Mouse (Mus musculus): Measurements from ENCODE around the gene Gm10229. TPM values are rescaled to one million over a fixed set of nuclear protein-coding genes. Genes with fewer than 3 reads are reported as not detected.
"Not testable (repeated sequence)": the region's sequence is repeated elsewhere in the genome, so short reads cannot be mapped to it uniquely, and the experiment has no call there.

Gene Gm10229
- not detected in 2 replicates for polyA plus RNA-seq (2015; fragmentation: Nextera tagmentation; extraction: Ambion mirVana)

GRCm38 (mm10) chr16:89014984-89015383 is at the start of gene Gm10229:
Gene Gm10229, plus strand, starts transcription at chr16:89015284.
- H3K36me3 ChIP-seq (replicated peaks); H3K4me2 ChIP-seq; H3K4me1 ChIP-seq (replicated peaks); H3K4me3 ChIP-seq (replicated peaks); ATAC-seq (ENCODE audit: insufficient read depth); H3K9ac ChIP-seq; H3K9me3 ChIP-seq (replicated peaks); H3K27me3 ChIP-seq; H3K27ac ChIP-seq (replicated peaks): not testable (repeated sequence)
- WGBS (ENCODE audit: insufficient replicate concordance) = 62% methylated on average over 3 of the region's 3 CpGs

GRCm38 (mm10) chr16:89010659-89011058 is 4.4 kb upstream of the Gm10229 start, which contains the start of gene Krtap22-2:
Gene Krtap22-2, minus strand, starts transcription at chr16:89010759.
- Histone ChIP-seq H3K4me1 (replicated peaks) (no peaks in the 10 kb centered on the region), H3K27me3 (no peaks in the 10 kb centered on the region), H3K36me3 (replicated peaks) (no peaks in the 10 kb centered on the region), H3K4me2 (no peak within 1 kb of the TSS), H3K4me3 (replicated peaks) (no peak within 1 kb of the TSS), H3K9me3 (replicated peaks) (0 out of 2 replicates have a peak, but pooled peaks cover 4% of the 10 kb centered on the region), H3K9ac (no peak within 1 kb of the TSS), H3K27ac (replicated peaks) (no peak within 1 kb of the TSS)
- no peak for ATAC-seq (ENCODE audit: insufficient read depth)
- 54% methylated on average over 5 of the region's 5 CpGs for WGBS (ENCODE audit: insufficient replicate concordance)

GRCm38 (mm10) chr16:89013973-89014372 is 1.1 kb upstream of the Gm10229 start:
- Histone ChIP-seq H3K36me3 (replicated peaks) (no peaks in the 10 kb centered on the region), H3K9ac (no peak overlapping the region), H3K27me3 (no peaks in the 10 kb centered on the region), H3K4me3 (replicated peaks) (no peak overlapping the region), H3K4me1 (replicated peaks) (no peaks in the 10 kb centered on the region), H3K4me2 (no peak overlapping the region), H3K9me3 (replicated peaks) (0 out of 2 replicates have a peak, but pooled peaks cover 4% of the 10 kb centered on the region), H3K27ac (replicated peaks) (no peak overlapping the region)
- ATAC-seq (ENCODE audit: insufficient read depth) = no peak
- 86% methylated on average over 3 of the region's 3 CpGs for WGBS (ENCODE audit: insufficient replicate concordance)

GRCm38 (mm10) chr16:89031399-89031798 is 16.3 kb downstream of the Gm10229 start, which contains the start of gene Krtap6-1:
Gene Krtap6-1, plus strand, starts transcription at chr16:89031699.
- 65% methylated on average over 3 of the region's 3 CpGs for WGBS (ENCODE audit: insufficient replicate concordance)
- not testable (repeated sequence) for H3K27ac ChIP-seq (replicated peaks); H3K9ac ChIP-seq; H3K4me3 ChIP-seq (replicated peaks); H3K36me3 ChIP-seq (replicated peaks); ATAC-seq (ENCODE audit: insufficient read depth); H3K27me3 ChIP-seq; H3K4me1 ChIP-seq (replicated peaks); H3K4me2 ChIP-seq; H3K9me3 ChIP-seq (replicated peaks)

GRCm38 (mm10) chr16:89041372-89041771 is 26.3 kb downstream of the Gm10229 start, which contains the start of gene Gm10228:
Gene Gm10228, minus strand, starts transcription at chr16:89041472.
- H3K36me3 ChIP-seq (replicated peaks); ATAC-seq (ENCODE audit: insufficient read depth); H3K27me3 ChIP-seq; H3K4me2 ChIP-seq; H3K4me1 ChIP-seq (replicated peaks); H3K27ac ChIP-seq (replicated peaks); H3K9ac ChIP-seq; H3K9me3 ChIP-seq (replicated peaks); H3K4me3 ChIP-seq (replicated peaks): not testable (repeated sequence)
- 66% methylated on average over 2 of the region's 4 CpGs for WGBS (ENCODE audit: insufficient replicate concordance)

GRCm38 (mm10) chr16:89047783-89048182 is 32.7 kb downstream of the Gm10229 start, which contains the start of gene Krtap6-5:
Gene Krtap6-5, minus strand, starts transcription at chr16:89047883.
- Histone ChIP-seq H3K4me1 (replicated peaks) (no peaks in the 10 kb centered on the region), H3K4me3 (replicated peaks) (no peak within 1 kb of the TSS), H3K9me3 (replicated peaks) (no peaks in the 10 kb centered on the region), H3K9ac (no peak within 1 kb of the TSS), H3K27ac (replicated peaks) (no peak within 1 kb of the TSS), H3K4me2 (no peak within 1 kb of the TSS), H3K27me3 (no peaks in the 10 kb centered on the region), H3K36me3 (replicated peaks) (no peaks in the 10 kb centered on the region)
- ATAC-seq (ENCODE audit: insufficient read depth) = no peak
- WGBS (ENCODE audit: insufficient replicate concordance) = 66% methylated on average over 3 of the region's 3 CpGs

GRCm38 (mm10) chr16:89063902-89064301 is 48.8 kb downstream of the Gm10229 start, which contains the start of gene 1110025L11Rik:
Gene 1110025L11Rik, minus strand, starts transcription at chr16:89064002.
- not testable (repeated sequence) for ATAC-seq (ENCODE audit: insufficient read depth)

More at GRCm38 (mm10) chr16:89063902-89064301, 48.8 kb downstream of the Gm10229 start, which contains the start of gene 1110025L11Rik:
- H3K9me3 ChIP-seq (replicated peaks); H3K4me2 ChIP-seq; H3K27ac ChIP-seq (replicated peaks); H3K9ac ChIP-seq; H3K4me1 ChIP-seq (replicated peaks); H3K27me3 ChIP-seq; H3K4me3 ChIP-seq (replicated peaks); H3K36me3 ChIP-seq (replicated peaks): not testable (repeated sequence)
- no CpG with 5 or more reads among the region's 2 CpGs for WGBS (ENCODE audit: insufficient replicate concordance)

Other genes with a start within 250 kb of the Gm10229 start
- not detected in 2 replicates for gene 2310057N15Rik, start 241.1 kb upstream of the Gm10229 start, polyA plus RNA-seq (2015; fragmentation: Nextera tagmentation; extraction: Ambion mirVana)
- gene Gm5965, start 237.4 kb upstream of the Gm10229 start, polyA plus RNA-seq (2015; fragmentation: Nextera tagmentation; extraction: Ambion mirVana) = not detected in 2 replicates
- 0.21 TPM in 1 of 2 replicates, not detected in the other for gene Gm20741, start 203.1 kb upstream of the Gm10229 start, polyA plus RNA-seq (2015; fragmentation: Nextera tagmentation; extraction: Ambion mirVana)
- not detected in 2 replicates for gene Krtap15, start 195.1 kb upstream of the Gm10229 start, polyA plus RNA-seq (2015; fragmentation: Nextera tagmentation; extraction: Ambion mirVana)
- not detected in 2 replicates for gene Krtap14, start 189.1 kb upstream of the Gm10229 start, polyA plus RNA-seq (2015; fragmentation: Nextera tagmentation; extraction: Ambion mirVana)
- not detected in 2 replicates for gene Krtap19-1, start 145.9 kb upstream of the Gm10229 start, polyA plus RNA-seq (2015; fragmentation: Nextera tagmentation; extraction: Ambion mirVana)
- not detected in 2 replicates for gene Krtap19-2, start 141.0 kb upstream of the Gm10229 start, polyA plus RNA-seq (2015; fragmentation: Nextera tagmentation; extraction: Ambion mirVana)
- not detected in 2 replicates for gene Krtap19-3, start 137.2 kb upstream of the Gm10229 start, polyA plus RNA-seq (2015; fragmentation: Nextera tagmentation; extraction: Ambion mirVana)
- not detected in 2 replicates for gene Krtap19-4, start 130.2 kb upstream of the Gm10229 start, polyA plus RNA-seq (2015; fragmentation: Nextera tagmentation; extraction: Ambion mirVana)
- gene Krtap19-5, start 118.8 kb upstream of the Gm10229 start, polyA plus RNA-seq (2015; fragmentation: Nextera tagmentation; extraction: Ambion mirVana) = not detected in 2 replicates
- gene Krtap19-9b, start 83.0 kb upstream of the Gm10229 start, polyA plus RNA-seq (2015; fragmentation: Nextera tagmentation; extraction: Ambion mirVana) = not detected in 2 replicates
- gene Krtap16-3, start 52.4 kb upstream of the Gm10229 start, polyA plus RNA-seq (2015; fragmentation: Nextera tagmentation; extraction: Ambion mirVana) = not detected in 2 replicates
- not detected in 2 replicates for gene Krtap22-2, start 4.5 kb upstream of the Gm10229 start, polyA plus RNA-seq (2015; fragmentation: Nextera tagmentation; extraction: Ambion mirVana)
- not detected in 2 replicates for gene Krtap6-1, start 16.4 kb downstream of the Gm10229 start, polyA plus RNA-seq (2015; fragmentation: Nextera tagmentation; extraction: Ambion mirVana)
- gene Gm10228, start 26.2 kb downstream of the Gm10229 start, polyA plus RNA-seq (2015; fragmentation: Nextera tagmentation; extraction: Ambion mirVana) = not detected in 2 replicates
- gene Krtap6-5, start 32.6 kb downstream of the Gm10229 start, polyA plus RNA-seq (2015; fragmentation: Nextera tagmentation; extraction: Ambion mirVana) = not detected in 2 replicates
- not detected in 2 replicates for gene 1110025L11Rik, start 48.7 kb downstream of the Gm10229 start, polyA plus RNA-seq (2015; fragmentation: Nextera tagmentation; extraction: Ambion mirVana)
- not detected in 2 replicates for gene Krtap6-3, start 68.7 kb downstream of the Gm10229 start, polyA plus RNA-seq (2015; fragmentation: Nextera tagmentation; extraction: Ambion mirVana)
- not detected in 2 replicates for gene Gm6358, start 125.6 kb downstream of the Gm10229 start, polyA plus RNA-seq (2015; fragmentation: Nextera tagmentation; extraction: Ambion mirVana)
- not detected in 2 replicates for gene Gm10061, start 135.8 kb downstream of the Gm10229 start, polyA plus RNA-seq (2015; fragmentation: Nextera tagmentation; extraction: Ambion mirVana)
- gene Gm9789, start 142.7 kb downstream of the Gm10229 start, polyA plus RNA-seq (2015; fragmentation: Nextera tagmentation; extraction: Ambion mirVana) = not detected in 2 replicates
- not detected in 2 replicates for gene Gm7735, start 154.2 kb downstream of the Gm10229 start, polyA plus RNA-seq (2015; fragmentation: Nextera tagmentation; extraction: Ambion mirVana)
- not detected in 2 replicates for gene 1110057P08Rik, start 159.5 kb downstream of the Gm10229 start, polyA plus RNA-seq (2015; fragmentation: Nextera tagmentation; extraction: Ambion mirVana)
- not detected in 2 replicates for gene Krtap20-2, start 190.6 kb downstream of the Gm10229 start, polyA plus RNA-seq (2015; fragmentation: Nextera tagmentation; extraction: Ambion mirVana)

All from liver, embryonic 15.5 days (tissue).